Mouse (Mus musculus): Measurements from ENCODE around the gene Uap1.
"Not testable (repeated sequence)": the region's sequence is repeated elsewhere in the genome, so short reads cannot be mapped to it uniquely, and the experiment has no call there.

Uap1 gene

DNA sequence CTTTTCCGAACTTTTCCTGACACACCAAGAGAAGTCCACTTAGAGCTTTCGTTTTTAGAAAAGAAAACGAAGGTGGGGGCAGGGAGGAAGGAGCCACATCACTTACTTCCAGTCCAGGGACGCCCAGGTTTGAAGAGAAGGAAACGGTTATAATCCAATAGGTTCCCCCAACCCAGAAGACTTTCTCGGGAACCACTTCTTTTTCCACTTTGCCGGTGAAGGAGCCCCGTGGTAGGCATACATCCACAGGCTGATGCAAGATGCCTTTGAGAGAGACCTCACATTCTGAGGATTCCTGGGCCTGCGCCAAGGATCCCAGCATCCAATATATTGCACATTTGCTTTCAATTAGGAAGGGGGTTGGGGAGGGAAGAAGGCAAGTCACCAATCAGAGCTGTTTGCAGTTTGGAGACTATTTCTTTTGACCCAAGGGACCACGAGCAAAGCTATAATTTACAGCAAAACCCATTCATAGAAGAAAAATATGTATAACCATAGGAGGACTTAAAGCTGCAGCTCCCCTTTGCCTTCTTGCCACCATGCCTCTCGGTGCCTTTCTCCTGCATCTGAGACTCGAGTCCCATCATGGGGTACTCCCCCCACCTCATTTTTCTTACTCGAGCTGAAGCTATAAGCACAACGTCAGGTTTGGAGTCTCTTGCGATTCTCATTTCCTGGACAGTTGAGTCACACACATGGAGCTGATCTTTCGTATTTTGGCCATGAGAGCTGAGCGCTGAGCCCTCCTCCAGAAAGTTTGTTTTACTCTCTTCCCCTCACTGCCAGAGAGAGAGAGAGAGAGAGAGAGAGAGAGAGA, 64.0 kb downstream of the Uap1 start, which contains the start of gene Ddr2:
TSS of gene Ddr2 (minus strand) at position 247 of the 817 bp plus-strand sequence.
- no peak for DNase-seq

- DNase-seq, result no peak
Measured at GRCm38 (mm10) chr1:170109776-170110515, 64.8 kb downstream of the Uap1 start.

DNA sequence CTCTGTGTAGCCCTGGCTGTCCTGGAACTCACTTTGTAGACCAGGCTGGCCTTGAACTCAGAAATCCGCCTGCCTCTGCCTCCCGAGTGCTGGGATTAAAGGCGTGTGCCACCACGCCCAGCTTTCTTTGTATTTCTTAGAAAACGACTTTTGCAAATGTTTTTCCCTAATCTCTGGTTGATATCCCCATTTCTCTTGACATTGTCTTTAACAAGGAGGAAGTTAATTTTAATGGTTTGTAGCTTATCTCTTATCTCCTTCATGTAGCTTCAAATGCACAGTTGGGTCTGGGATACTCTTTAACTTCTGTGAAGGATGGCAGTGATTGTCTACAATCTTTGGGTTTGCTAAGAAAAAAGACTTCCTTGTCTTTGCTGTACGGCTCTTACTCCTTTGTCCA, 71.9 kb downstream of the Uap1 start:
- DNase-seq, result not testable (repeated sequence)

Measured in thymus, adult 18-20 months (tissue).